Mouse (Mus musculus) 416B (cell line): Measurements from ENCODE around the gene Col4a3bp.
"Not testable (repeated sequence)": the region's sequence is repeated elsewhere in the genome, so short reads cannot be mapped to it uniquely, and the experiment has no call there.

Experiments used
- DNase-seq: peaks from one replicate; pipeline ENCODE4 v3.0.0; 2011; ENCODE audit warnings: low read depth

Gene Col4a3bp

DNA sequence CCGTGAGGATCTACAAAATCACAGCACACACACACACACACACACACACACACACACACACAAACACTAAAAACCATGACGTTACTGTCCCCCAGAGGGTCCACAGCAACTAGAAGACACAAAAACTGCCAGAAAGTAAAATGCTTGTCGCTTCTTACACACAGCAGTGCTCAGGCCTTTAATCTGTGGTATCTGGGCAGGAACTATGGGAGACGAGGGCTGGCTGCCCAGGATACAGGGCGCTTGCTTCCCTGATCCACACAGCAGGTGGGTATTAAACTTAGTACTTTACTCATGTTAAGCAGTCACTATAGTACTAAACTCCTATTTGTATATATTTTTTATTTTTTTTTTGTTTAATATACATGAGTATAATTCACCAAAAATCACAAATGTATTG, 103.4 kb downstream of the Col4a3bp start:
- DNase-seq = no peak

- no peak for DNase-seq
Measured at GRCm38 (mm10) chr13:96653041-96653440, 110.6 kb downstream of the Col4a3bp start.

DNA sequence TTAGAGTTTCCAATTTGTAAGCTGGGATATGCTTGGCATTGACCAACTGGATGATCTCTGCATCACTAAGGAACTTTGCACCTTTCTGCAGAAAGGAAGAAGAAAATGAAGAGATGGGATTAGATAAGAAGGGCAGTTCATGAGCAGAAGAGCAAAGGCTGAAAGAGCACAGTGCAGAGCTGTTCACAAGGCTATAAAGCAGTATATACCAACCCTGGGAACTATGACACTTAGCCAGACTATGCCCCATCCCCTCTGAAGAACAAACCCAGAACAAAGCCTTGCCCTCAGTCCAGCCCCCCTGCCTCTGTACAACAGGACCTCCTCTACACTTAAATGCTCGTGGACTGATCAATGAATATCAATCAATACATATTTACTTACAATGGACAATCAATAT, 114.3 kb downstream of the Col4a3bp start:
- DNase-seq = no peak

GRCm38 (mm10) chr13:96658936-96659335, 116.5 kb downstream of the Col4a3bp start:
- DNase-seq = no peak

DNA sequence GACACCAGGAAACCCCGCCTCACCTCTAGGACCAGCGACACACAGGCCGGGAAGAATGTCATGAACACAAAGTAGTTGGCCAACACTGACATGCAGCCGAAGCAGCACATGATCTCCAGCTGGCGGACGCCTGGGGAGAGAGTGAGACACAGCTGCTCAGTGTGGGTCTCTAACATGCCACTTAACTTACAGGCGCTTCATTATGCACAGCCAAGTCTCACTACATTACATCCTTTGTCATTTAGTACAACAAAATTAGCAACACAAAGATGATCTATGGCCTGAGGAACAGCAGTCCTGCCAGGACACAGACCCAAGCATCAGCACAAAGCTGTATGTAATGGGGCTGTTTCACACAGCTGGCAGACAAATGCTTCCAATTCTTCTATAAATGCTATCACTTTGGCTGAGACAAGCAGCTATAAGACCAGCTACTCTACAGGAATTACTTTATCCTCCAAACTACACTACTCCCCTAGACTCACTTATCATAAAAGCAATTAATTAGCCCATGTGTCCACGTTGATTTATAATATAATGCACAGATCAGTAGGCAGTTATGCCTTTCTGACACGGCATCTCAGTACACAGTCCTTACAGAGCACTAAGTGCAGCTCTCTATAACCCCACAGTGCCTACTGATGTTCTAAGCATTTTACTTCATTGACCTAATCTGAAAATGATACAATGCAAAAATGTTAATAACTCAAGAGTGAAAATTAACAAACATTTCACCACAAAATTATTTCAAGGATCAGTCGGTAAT, 117.9 kb downstream of the Col4a3bp start:
- no peak for DNase-seq

GRCm38 (mm10) chr13:96663120-96663519, 120.7 kb downstream of the Col4a3bp start:
- DNase-seq = not testable (repeated sequence)

GRCm38 (mm10) chr13:96664419-96664974, 122.1 kb downstream of the Col4a3bp start:
- DNase-seq = no peak

DNA sequence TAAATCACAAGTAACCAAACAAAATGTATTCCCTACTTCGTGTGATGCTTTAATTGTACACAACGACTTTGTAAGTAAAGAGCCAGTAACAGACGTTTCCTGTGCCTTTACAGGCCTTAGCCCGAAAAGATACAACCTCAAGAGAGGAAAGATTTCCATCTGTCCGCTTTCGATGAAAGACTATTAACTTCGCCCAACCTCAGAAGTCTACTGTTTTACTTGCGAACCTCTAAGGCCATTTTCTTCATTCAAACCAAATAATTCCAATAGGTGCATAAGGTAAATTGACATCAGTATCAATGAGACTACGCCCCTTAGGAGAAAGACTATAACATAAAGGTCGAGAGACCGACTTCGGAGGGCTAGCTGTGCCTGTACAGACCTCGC, 127.6 kb downstream of the Col4a3bp start:
- peak; percentile 49 for DNase-seq

- peak; percentile 98 for DNase-seq
Measured at GRCm38 (mm10) chr13:96670406-96671077, 128.1 kb downstream of the Col4a3bp start, which contains the start of gene Hmgcr. Gene Hmgcr (minus strand): TSS chr13:96670936.

DNA sequence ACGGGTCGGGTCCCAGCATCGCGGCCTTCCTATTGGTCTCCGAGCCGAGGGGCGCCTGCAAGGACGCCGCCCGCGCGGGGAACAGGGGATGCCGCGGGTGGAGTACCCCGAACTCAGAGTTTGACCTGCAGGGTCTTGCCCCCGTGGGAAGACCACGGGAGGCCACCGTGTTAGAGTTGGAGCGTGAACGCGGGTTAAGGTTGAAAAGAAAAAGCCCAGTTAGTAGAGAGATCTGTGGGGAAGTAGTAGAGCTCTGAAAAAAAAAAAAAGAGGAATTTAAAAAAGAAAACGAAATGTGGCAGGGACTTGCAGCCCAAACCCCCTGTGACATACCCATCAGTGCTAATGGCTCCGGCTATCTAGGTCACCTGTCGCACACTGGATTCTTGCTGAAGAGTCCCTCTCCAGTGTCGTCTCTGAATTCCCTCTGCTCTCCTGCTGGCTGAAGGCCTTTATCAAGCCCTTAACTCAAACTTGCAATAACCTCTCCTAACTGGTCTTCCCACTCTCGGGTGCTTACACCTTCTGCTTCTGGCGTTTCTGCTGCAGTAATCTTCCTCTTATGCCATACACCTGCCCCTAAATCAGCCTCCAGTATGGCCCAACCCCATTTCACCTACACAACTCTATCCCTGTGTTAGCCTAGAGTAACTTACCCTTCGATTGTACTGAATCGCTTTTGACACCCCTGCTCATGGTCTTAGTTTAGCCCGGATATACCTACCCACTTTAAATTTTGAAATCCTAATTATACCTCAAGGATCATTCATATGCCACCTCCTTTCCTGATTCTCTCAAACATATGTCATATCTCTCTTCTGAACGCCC, 128.9 kb downstream of the Col4a3bp start:
- DNase-seq = peak; percentile 93

GRCm38 (mm10) chr13:96671906-96672234, 129.5 kb downstream of the Col4a3bp start:
- DNase-seq = no peak

DNA sequence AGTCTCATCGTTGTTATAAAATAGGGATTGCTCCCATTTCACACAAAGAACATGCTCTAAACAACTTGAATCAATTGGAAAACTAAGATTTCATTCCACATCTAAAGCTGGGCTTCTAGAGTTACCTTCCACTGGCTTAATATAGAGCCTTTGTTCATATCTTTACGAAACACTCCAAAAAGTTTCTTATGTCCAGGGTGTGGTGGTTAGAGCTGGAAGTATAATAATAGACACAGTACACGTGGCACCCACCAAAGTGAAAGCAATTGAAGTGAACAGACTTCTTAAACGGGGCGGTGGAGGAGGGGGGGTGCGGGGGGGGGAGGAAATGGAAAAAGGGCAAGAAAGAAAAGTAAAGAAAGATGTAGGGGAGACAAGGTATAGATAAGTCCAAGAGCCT, 129.9 kb downstream of the Col4a3bp start:
- peak; percentile 86 for DNase-seq

DNA sequence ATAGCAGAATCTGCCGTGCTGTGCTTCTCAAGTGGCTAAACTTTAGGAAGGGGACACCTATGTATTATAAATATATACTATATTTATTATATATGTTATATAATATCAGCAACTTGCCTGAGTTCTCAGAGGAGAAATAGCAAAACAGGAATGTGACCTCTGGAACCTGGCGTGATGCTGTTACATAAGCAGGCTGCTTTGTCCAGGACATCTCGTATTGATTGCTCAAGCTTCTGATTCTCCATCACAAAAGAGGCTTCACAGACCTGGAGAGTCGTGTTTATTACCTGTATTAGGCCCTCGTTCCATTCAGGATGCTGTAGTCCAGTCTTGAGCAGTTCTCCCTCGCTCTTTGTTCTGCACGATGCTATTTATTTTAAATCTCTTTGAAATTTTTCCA, 131.4 kb downstream of the Col4a3bp start:
- no peak for DNase-seq

GRCm38 (mm10) chr13:96675756-96676155, 133.3 kb downstream of the Col4a3bp start:
- DNase-seq = no peak

- DNase-seq = peak; percentile 77
Measured at GRCm38 (mm10) chr13:96677071-96677470, 134.7 kb downstream of the Col4a3bp start.

- no peak for DNase-seq
Measured at GRCm38 (mm10) chr13:96678616-96679015, 136.2 kb downstream of the Col4a3bp start.

- DNase-seq = no peak
Measured at GRCm38 (mm10) chr13:96680163-96681087, 138.0 kb downstream of the Col4a3bp start.

DNA sequence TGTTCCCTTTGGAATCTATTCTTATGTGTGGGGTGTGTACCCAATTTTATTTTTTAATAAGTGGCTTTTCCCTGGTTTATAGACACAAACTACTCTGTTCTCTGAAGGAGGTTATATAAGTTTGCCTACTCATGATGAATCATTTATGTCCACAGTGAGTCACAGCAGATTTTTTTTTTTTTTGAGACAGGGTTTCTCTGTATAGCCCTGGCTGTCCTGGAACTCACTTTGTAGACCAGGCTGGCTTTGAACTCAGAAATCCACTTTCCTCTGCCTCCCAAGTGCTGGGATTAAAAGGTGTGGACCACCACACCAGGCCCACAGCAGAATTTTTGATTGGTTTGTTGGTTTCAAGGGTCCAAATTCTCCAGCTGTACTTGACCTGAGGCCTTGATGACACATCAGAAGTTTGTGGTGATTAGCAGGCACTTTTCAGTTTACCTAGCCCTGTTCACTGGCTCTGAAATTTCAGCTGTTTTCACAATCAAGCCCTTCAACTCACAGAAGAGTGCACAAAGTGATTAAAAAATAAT, 138.7 kb downstream of the Col4a3bp start:
- DNase-seq = peak; percentile 90

DNA sequence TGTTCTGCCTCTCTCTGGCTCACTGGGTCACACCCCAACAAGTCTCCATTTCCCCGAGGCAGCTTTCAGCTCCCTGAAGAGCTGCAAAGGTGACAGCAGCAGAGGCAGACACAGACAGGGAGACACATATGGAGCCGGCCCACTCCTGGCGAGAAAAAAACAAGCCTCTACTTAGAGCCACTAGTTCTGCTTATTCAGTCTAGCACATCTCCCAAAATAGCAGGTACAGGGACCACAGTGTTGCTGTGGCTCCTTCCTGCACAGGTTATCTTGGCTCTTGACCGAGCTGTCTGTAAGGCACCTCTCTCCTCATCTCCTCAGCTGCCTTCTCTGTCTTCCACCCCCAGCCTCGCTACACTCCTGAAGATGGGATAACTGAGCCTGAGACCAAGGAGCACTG, 142.4 kb downstream of the Col4a3bp start:
- no peak for DNase-seq

- DNase-seq = no peak
Measured at GRCm38 (mm10) chr13:96687261-96687660, 144.8 kb downstream of the Col4a3bp start.
